Mouse (Mus musculus): Measurements from ENCODE around the gene Hhatl.

DNA sequence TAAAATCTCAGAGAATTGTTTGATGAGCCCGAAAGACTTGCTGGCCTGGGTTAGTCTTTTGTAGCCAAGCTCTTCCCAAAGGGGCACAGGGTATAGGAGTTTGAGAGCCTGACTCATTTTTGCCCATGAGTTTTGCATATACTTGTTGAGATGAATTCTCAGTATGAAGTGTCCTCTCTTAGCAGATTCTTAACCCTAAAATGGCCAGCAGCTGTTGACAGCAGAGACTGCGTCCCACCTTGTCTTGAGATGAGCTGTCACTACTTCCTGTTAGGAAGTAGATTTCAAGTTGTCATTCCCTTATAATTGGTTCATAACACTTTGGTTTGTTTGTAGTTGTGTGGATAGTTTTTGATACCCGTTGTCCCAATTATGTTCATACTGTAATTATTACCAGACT, 51.1 kb downstream of the Hhatl start:
- no peak for TF ChIP-seq ZC3H11A (IDR thresholded peaks at IDR 0.05; ENCODE audit: borderline replicate concordance, low read depth, low read length)
- no peak for TF ChIP-seq MAFK (IDR thresholded peaks at IDR 0.05; ENCODE audit: insufficient read depth, low read depth, low read length)
- no peak for TF ChIP-seq HCFC1 (IDR thresholded peaks at IDR 0.05; ENCODE audit: borderline replicate concordance, insufficient read depth, low read length)
- no peak for TF ChIP-seq CHD2 (IDR thresholded peaks at IDR 0.05; ENCODE audit: low read depth, low read length)
